Mouse (Mus musculus): ENCODE data around the gene Smarcc1.

GRCm38 (mm10) chr9:110275882-110276281, 158.4 kb downstream of the Smarcc1 start:
- TF ChIP-seq CTCF (IDR thresholded peaks at IDR 0.05; ENCODE audit: borderline replicate concordance, insufficient read depth, low read length) (no peak), POLR2A (IDR thresholded peaks at IDR 0.05; ENCODE audit: low read depth, low read length) (no peak)

Data from embryonic fibroblast, embryonic 13.5 days (primary cell).